Mouse (Mus musculus) megakaryocyte, embryonic 14.5 days (primary cell): ENCODE measurements around the gene Cnih1.
"Not testable (repeated sequence)": the region's sequence is repeated elsewhere in the genome, so short reads cannot be mapped to it uniquely, and the experiment has no call there.

Source experiments
- FLI1 ChIP-seq: IDR thresholded peaks from 2 replicates; pipeline ENCODE4 v1.6.1; 2012; ENCODE audit warnings: low read length, inconsistent platforms, mixed read lengths
- GATA1 ChIP-seq: IDR thresholded peaks from 3 replicates; pipeline ENCODE4 v1.6.1; 2012; ENCODE audit warnings: mixed read lengths, low read length, inconsistent platforms, borderline replicate concordance

GRCm38 (mm10) chr14:46737346-46737745 lies 50.9 kb downstream of the Cnih1 start:
- TF ChIP-seq GATA1, FLI1: not testable (repeated sequence)
